Mouse (Mus musculus): ENCODE data around the gene Kalrn. TPM values are rescaled to one million over a fixed set of nuclear protein-coding genes. Genes with fewer than 3 reads are reported as not detected.

Gene Kalrn
- total and polyA plus RNA-seq, 2 experiments from 2014 or later, result 23.6 to 148 TPM

- DNase-seq, result no peak
- 0 out of 2 replicates have a peak overlapping the region, but pooled peaks have one; percentile 24 for H3K27ac ChIP-seq (ENCODE audit: low read depth, low read length)
- H3K36me3 ChIP-seq (ENCODE audit: insufficient read depth), result no peaks in the 10 kb centered on the region; the same call in none of the 2 replicates
- H3K9ac ChIP-seq, result no peak overlapping the region
- no peak overlapping the region for H3K4me3 ChIP-seq (ENCODE audit: low read depth, low read length)
- ATAC-seq, result peak; percentile 28; the same call in 1 of the 2 replicates
- peaks cover 5% of the 10 kb centered on the region; the same call in 1 of the 2 replicates for H3K4me1 ChIP-seq (ENCODE audit: insufficient read depth)
- H3K4me2 ChIP-seq (ENCODE audit: low read depth), result no peak overlapping the region
- no peak for TF ChIP-seq CTCF (IDR thresholded peaks at IDR 0.05; ENCODE audit: low read depth)
- H3K9me3 ChIP-seq (ENCODE audit: low read length), result no peaks in the 10 kb centered on the region
- 21% methylated on average over 10 of the region's 10 CpGs for WGBS
- H3K27me3 ChIP-seq (ENCODE audit: insufficient read depth, low read length), result no peaks in the 10 kb centered on the region
Measured at GRCm38 (mm10) chr16:34316253-34316652, 257.1 kb downstream of the Kalrn start.

- 95% methylated on average over 10 of the region's 10 CpGs for WGBS
- DNase-seq (no peak), ATAC-seq (no peak)
- no peak overlapping the region for H3K4me3 ChIP-seq (ENCODE audit: low read depth, low read length)
- H3K4me2 ChIP-seq (ENCODE audit: low read depth), result no peak overlapping the region
- peaks cover 5% of the 10 kb centered on the region; the same call in 1 of the 2 replicates for H3K4me1 ChIP-seq (ENCODE audit: insufficient read depth)
- no peaks in the 10 kb centered on the region for H3K9me3 ChIP-seq (ENCODE audit: low read length)
- no peaks in the 10 kb centered on the region for H3K27me3 ChIP-seq (ENCODE audit: insufficient read depth, low read length)
- H3K9ac ChIP-seq, result no peak overlapping the region
- no peak overlapping the region for H3K27ac ChIP-seq (ENCODE audit: low read depth, low read length)
- peaks cover 15% of the 10 kb centered on the region for H3K36me3 ChIP-seq (ENCODE audit: insufficient read depth)
- no peak for TF ChIP-seq CTCF (IDR thresholded peaks at IDR 0.05; ENCODE audit: low read depth)
Measured at GRCm38 (mm10) chr16:34314071-34314470, 259.3 kb downstream of the Kalrn start.

GRCm38 (mm10) chr16:34311577-34311976 lies 261.8 kb downstream of the Kalrn start:
- H3K4me1 ChIP-seq (ENCODE audit: insufficient read depth), result peaks cover 5% of the 10 kb centered on the region; the same call in 1 of the 2 replicates
- WGBS, result 67% methylated on average over 1 of the region's 1 CpGs
- no peaks in the 10 kb centered on the region for H3K9me3 ChIP-seq (ENCODE audit: low read length)
- TF ChIP-seq CTCF (IDR thresholded peaks at IDR 0.05; ENCODE audit: low read depth), result no peak
- H3K27me3 ChIP-seq (ENCODE audit: insufficient read depth, low read length), result no peaks in the 10 kb centered on the region
- no peak overlapping the region for H3K4me2 ChIP-seq (ENCODE audit: low read depth)
- ATAC-seq, result no peak
- no peak overlapping the region for H3K9ac ChIP-seq
- peaks cover 33% of the 10 kb centered on the region for H3K36me3 ChIP-seq (ENCODE audit: insufficient read depth)
- H3K27ac ChIP-seq (ENCODE audit: low read depth, low read length), result no peak overlapping the region
- no peak overlapping the region for H3K4me3 ChIP-seq (ENCODE audit: low read depth, low read length)
- DNase-seq, result no peak

- H3K4me1 ChIP-seq (ENCODE audit: insufficient read depth), result no peaks in the 10 kb centered on the region
- no peak for ATAC-seq
- H3K9me3 ChIP-seq (ENCODE audit: low read length), result no peaks in the 10 kb centered on the region
- H3K27me3 ChIP-seq (ENCODE audit: insufficient read depth, low read length), result no peaks in the 10 kb centered on the region
- WGBS, result 97% methylated on average over 8 of the region's 8 CpGs
- no peak overlapping the region for H3K4me2 ChIP-seq (ENCODE audit: low read depth)
- H3K27ac ChIP-seq (ENCODE audit: low read depth, low read length), result no peak overlapping the region
- DNase-seq, result no peak
- peaks cover 45% of the 10 kb centered on the region for H3K36me3 ChIP-seq (ENCODE audit: insufficient read depth)
- no peak overlapping the region for H3K9ac ChIP-seq
- TF ChIP-seq CTCF (IDR thresholded peaks at IDR 0.05; ENCODE audit: low read depth), result no peak
- no peak overlapping the region for H3K4me3 ChIP-seq (ENCODE audit: low read depth, low read length)
Measured at GRCm38 (mm10) chr16:34310363-34310762, 263.0 kb downstream of the Kalrn start.

- Histone ChIP-seq H3K9me3 (ENCODE audit: low read length) (no peaks in the 10 kb centered on the region), H3K4me3 (ENCODE audit: low read depth, low read length) (no peak overlapping the region), H3K27me3 (ENCODE audit: insufficient read depth, low read length) (no peaks in the 10 kb centered on the region), H3K4me2 (ENCODE audit: low read depth) (no peak overlapping the region), H3K4me1 (ENCODE audit: insufficient read depth) (no peaks in the 10 kb centered on the region), H3K36me3 (ENCODE audit: insufficient read depth) (peaks cover 46% of the 10 kb centered on the region), H3K9ac (no peak overlapping the region), H3K27ac (ENCODE audit: low read depth, low read length) (no peak overlapping the region)
- 75% methylated on average over 1 of the region's 1 CpGs for WGBS
- no peak for ATAC-seq
- TF ChIP-seq CTCF (IDR thresholded peaks at IDR 0.05; ENCODE audit: low read depth), result no peak
- DNase-seq, result no peak
Measured at GRCm38 (mm10) chr16:34308324-34308723, 265.0 kb downstream of the Kalrn start.

GRCm38 (mm10) chr16:34307458-34307857 lies 265.9 kb downstream of the Kalrn start:
- Histone ChIP-seq H3K36me3 (ENCODE audit: insufficient read depth) (peaks cover 46% of the 10 kb centered on the region), H3K9ac (no peak overlapping the region), H3K4me2 (ENCODE audit: low read depth) (no peak overlapping the region), H3K4me1 (ENCODE audit: insufficient read depth) (no peaks in the 10 kb centered on the region), H3K9me3 (ENCODE audit: low read length) (no peaks in the 10 kb centered on the region), H3K27ac (ENCODE audit: low read depth, low read length) (no peak overlapping the region), H3K4me3 (ENCODE audit: low read depth, low read length) (no peak overlapping the region), H3K27me3 (ENCODE audit: insufficient read depth, low read length) (no peaks in the 10 kb centered on the region)
- no peak for TF ChIP-seq CTCF (IDR thresholded peaks at IDR 0.05; ENCODE audit: low read depth)
- 92% methylated on average over 9 of the region's 9 CpGs for WGBS
- no peak for ATAC-seq
- no peak for DNase-seq

GRCm38 (mm10) chr16:34305586-34305985 lies 267.7 kb downstream of the Kalrn start:
- H3K4me2 ChIP-seq (ENCODE audit: low read depth), result no peak overlapping the region
- WGBS, result 71% methylated on average over 4 of the region's 4 CpGs
- H3K4me3 ChIP-seq (ENCODE audit: low read depth, low read length), result no peak overlapping the region
- peaks cover 46% of the 10 kb centered on the region for H3K36me3 ChIP-seq (ENCODE audit: insufficient read depth)
- H3K27me3 ChIP-seq (ENCODE audit: insufficient read depth, low read length), result no peaks in the 10 kb centered on the region
- H3K9me3 ChIP-seq (ENCODE audit: low read length), result no peaks in the 10 kb centered on the region
- H3K4me1 ChIP-seq (ENCODE audit: insufficient read depth), result no peaks in the 10 kb centered on the region
- no peak overlapping the region for H3K9ac ChIP-seq
- TF ChIP-seq CTCF (IDR thresholded peaks at IDR 0.05; ENCODE audit: low read depth), result no peak
- ATAC-seq (no peak), DNase-seq (no peak)
- H3K27ac ChIP-seq (ENCODE audit: low read depth, low read length), result no peak overlapping the region
